Mouse (Mus musculus) telencephalon, adult 2 months (tissue): Measurements from ENCODE around the gene Slc38a7.
A peak's percentile ranks its signal among the peaks of the same experiment; 100 is the strongest.
"Not testable (repeated sequence)": the region's sequence is repeated elsewhere in the genome, so short reads cannot be mapped to it uniquely, and the experiment has no call there.

Experiments used
- DNase-seq: peaks from one replicate; pipeline ENCODE4 v3.0.0-alpha.2; 2011; ENCODE audit warnings: low read depth, low spot score

The Slc38a7 gene

GRCm38 (mm10) chr8:95853102-95853843 lies at the start of gene Slc38a7:
Gene Slc38a7, minus strand, starts transcription at chr8:95853539.
- peak; percentile 90 for DNase-seq

GRCm38 (mm10) chr8:95901864-95902263 lies 48.5 kb upstream of the Slc38a7 start:
- no peak for DNase-seq

- DNase-seq: no peak
These were observed 40.4 kb upstream of the Slc38a7 start for GRCm38 (mm10) chr8:95893701-95894100.

- peak; percentile 86 for DNase-seq
These were observed 35.2 kb upstream of the Slc38a7 start, which contains the start of gene Got2 for GRCm38 (mm10) chr8:95888285-95889136. Gene Got2, minus strand, starts transcription at chr8:95888547.

GRCm38 (mm10) chr8:95887578-95888284 lies 34.4 kb upstream of the Slc38a7 start:
- peak; percentile 49 for DNase-seq

- DNase-seq: no peak
These were observed 33.6 kb upstream of the Slc38a7 start for GRCm38 (mm10) chr8:95886647-95887577.

GRCm38 (mm10) chr8:95885966-95886365 lies 32.6 kb upstream of the Slc38a7 start:
- no peak for DNase-seq

- no peak for DNase-seq
These were observed 32.0 kb upstream of the Slc38a7 start for GRCm38 (mm10) chr8:95885271-95885841.

- DNase-seq: no peak
These were observed 31.2 kb upstream of the Slc38a7 start for GRCm38 (mm10) chr8:95884491-95884890.

GRCm38 (mm10) chr8:95882191-95882590 lies 28.9 kb upstream of the Slc38a7 start:
- DNase-seq: no peak

- DNase-seq: no peak
These were observed 28.2 kb upstream of the Slc38a7 start for GRCm38 (mm10) chr8:95881576-95881975.

GRCm38 (mm10) chr8:95879823-95880222 lies 26.5 kb upstream of the Slc38a7 start:
- no peak for DNase-seq

GRCm38 (mm10) chr8:95878176-95878962 lies 25.0 kb upstream of the Slc38a7 start:
- DNase-seq: no peak

- DNase-seq: no peak
These were observed 21.9 kb upstream of the Slc38a7 start for GRCm38 (mm10) chr8:95875270-95875669.

- DNase-seq: no peak
These were observed 18.4 kb upstream of the Slc38a7 start for GRCm38 (mm10) chr8:95871690-95872089.

- DNase-seq: not testable (repeated sequence)
These were observed 11.5 kb upstream of the Slc38a7 start for GRCm38 (mm10) chr8:95864851-95865250.

- DNase-seq: not testable (repeated sequence)
These were observed 10.6 kb upstream of the Slc38a7 start for GRCm38 (mm10) chr8:95863761-95864440.

GRCm38 (mm10) chr8:95854174-95854573 lies 835 bp upstream of the Slc38a7 start:
- no peak for DNase-seq

- no peak for DNase-seq
These were observed 1.0 kb downstream of the Slc38a7 start for GRCm38 (mm10) chr8:95852290-95852689.
